Mouse (Mus musculus) liver, embryonic 14.5 days (tissue): ENCODE data around the gene Tcp11. TPM values are rescaled to one million over a fixed set of nuclear protein-coding genes. Genes with fewer than 3 reads are reported as not detected.

Experiments
- ATAC-seq: fragments of 200-750 bp; cut with Nextera tagmentation; 2 replicates; pipeline ENCODE4 v1.8.0; 2017; ENCODE audit warnings: moderate number of reproducible peaks, mild to moderate bottlenecking, moderate library complexity; ENCODE audit not compliant: insufficient read depth
- DNase-seq, 3 experiments: peaks; one replicate each; pipeline ENCODE4 v3.0.0-alpha.2; 2012 to 2013; ENCODE audit warnings: low read depth in 3 of 3, low spot score in 3 of 3
- H3K27ac ChIP-seq: fragments of 300-500 bp; sonication (generic); 2 replicates; pipeline ENCODE4 v1.5.1; 2014; ENCODE audit warnings: moderate library complexity, mild to moderate bottlenecking, control low read depth, inconsistent platforms
- H3K27me3 ChIP-seq: fragments of 300-500 bp; sonication (generic); 2 replicates; pipeline ENCODE4 v1.6.1; 2014; ENCODE audit warnings: mild to moderate bottlenecking, low read length, moderate library complexity; ENCODE audit not compliant: control insufficient read depth, insufficient read depth
- H3K36me3 ChIP-seq: fragments of 300-500 bp; sonication (generic); replicated peaks from 2 replicates; pipeline ENCODE4 v1.6.1; 2014; ENCODE audit warnings: low read depth; ENCODE audit not compliant: control insufficient read depth, insufficient read depth
- H3K4me1 ChIP-seq, 2 experiments: fragments of 200-500 bp in 1 of 2; fragments of 300-500 bp in 1 of 2; sonication (generic) in 1 of 2; replicated peaks; 2 replicates each; pipeline ENCODE4 v1.6.1; 2012 to 2014; ENCODE audit warnings: antibody characterized with exemption in 1 of 2, inconsistent platforms in 1 of 2, low read length in 1 of 2; ENCODE audit not compliant: control insufficient read depth in 2 of 2, insufficient read depth in 2 of 2
- H3K4me2 ChIP-seq: fragments of 300-500 bp; sonication (generic); 2 replicates; pipeline ENCODE4 v1.6.1; 2014; ENCODE audit warnings: low read depth, mild to moderate bottlenecking, control low read depth, moderate library complexity
- H3K4me3 ChIP-seq, 2 experiments: fragments of 200-500 bp in 1 of 2; fragments of 300-500 bp in 1 of 2; sonication (generic) in 1 of 2; 2 replicates each; pipeline ENCODE4 v1.5.1; 2012 to 2014; ENCODE audit warnings: low read depth in 2 of 2, low read length in 2 of 2, mild to moderate bottlenecking in 2 of 2, control low read depth in 1 of 2, inconsistent platforms in 1 of 2, moderate library complexity in 1 of 2; ENCODE audit not compliant: insufficient read depth in 1 of 2
- H3K9ac ChIP-seq: fragments of 300-500 bp; sonication (generic); replicated peaks from 2 replicates; pipeline ENCODE4 v1.6.1; 2014; ENCODE audit warnings: mild to moderate bottlenecking, control low read depth, moderate library complexity
- H3K9me3 ChIP-seq: fragments of 300-500 bp; sonication (generic); 2 replicates; pipeline ENCODE4 v1.6.1; 2016; ENCODE audit warnings: low read length, mixed read lengths; ENCODE audit not compliant: control insufficient read depth
- CTCF ChIP-seq: IDR thresholded peaks from 2 replicates; pipeline ENCODE4 v1.5.1; 2016; ENCODE audit warnings: antibody characterized with exemption, low read depth, control low read depth
- EP300 ChIP-seq: IDR thresholded peaks from 2 replicates; pipeline ENCODE4 v1.6.1; 2016; ENCODE audit warnings: antibody characterized with exemption, low read depth
- WGBS: fragments of 180-500 bp; shearing (Covaris S2); extraction: QIAGEN DNeasy Blood & Tissue Kit; methylation state at CpG from one replicate; pipeline ENCODE4 v1.1.7; 2014; ENCODE audit not compliant: insufficient replicate concordance; 5-methylcytosine and 5-hydroxymethylcytosine counted together
- polyA plus RNA-seq, 2 experiments: library from polyadenylated mRNA; depleted of rRNA in 1 of 2; stranded (reverse) in 1 of 2; unstranded in 1 of 2; fragments of >200 nt; fragmentation: Nextera tagmentation in 1 of 2; extraction: Ambion mirVana in 1 of 2; gene quantifications; 2 replicates each; pipeline versions ENCODE4 v1.2.1 to v1.2.3; 2012 to 2014

Tcp11 gene
- polyA plus RNA-seq, 2 experiments = 0.16 TPM; not detected in 1

- H3K4me2 ChIP-seq = no peak overlapping the region
- H3K4me1 ChIP-seq = no peaks in the 10 kb centered on the region; a peak in 1 of 4 replicates
- H3K9me3 ChIP-seq = no peaks in the 10 kb centered on the region
- WGBS = 55% methylated on average over 7 of the region's 7 CpGs
- no peaks in the 10 kb centered on the region for H3K27me3 ChIP-seq
- H3K4me3 ChIP-seq = no peak overlapping the region
- TF ChIP-seq EP300 (no peak), CTCF (no peak)
- no peaks in the 10 kb centered on the region for H3K36me3 ChIP-seq
- DNase-seq (no peak), ATAC-seq (no peak)
- H3K9ac ChIP-seq = no peak overlapping the region
- H3K27ac ChIP-seq = no peak overlapping the region
These were observed 6.0 kb downstream of the Tcp11 start for GRCm38 (mm10) chr17:28074486-28074885.

- H3K36me3 ChIP-seq = no peaks in the 10 kb centered on the region
- WGBS = 35% methylated on average over 2 of the region's 2 CpGs
- no peak for ATAC-seq
- no peaks in the 10 kb centered on the region for H3K4me1 ChIP-seq
- H3K9ac ChIP-seq = no peak overlapping the region
- DNase-seq = no peak
- H3K4me2 ChIP-seq = no peak overlapping the region
- H3K4me3 ChIP-seq = no peak overlapping the region
- TF ChIP-seq EP300 = no peak
- TF ChIP-seq CTCF = no peak
- H3K9me3 ChIP-seq = no peaks in the 10 kb centered on the region
- no peak overlapping the region for H3K27ac ChIP-seq
- H3K27me3 ChIP-seq = no peaks in the 10 kb centered on the region
These were observed 7.7 kb downstream of the Tcp11 start for GRCm38 (mm10) chr17:28072730-28073129.

- no peak overlapping the region for H3K9ac ChIP-seq
- H3K27ac ChIP-seq = no peak overlapping the region
- TF ChIP-seq EP300 = no peak
- TF ChIP-seq CTCF = no peak
- DNase-seq (no peak), ATAC-seq (no peak)
- H3K4me1 ChIP-seq = no peaks in the 10 kb centered on the region
- no peak overlapping the region for H3K4me2 ChIP-seq
- no peaks in the 10 kb centered on the region for H3K9me3 ChIP-seq
- H3K27me3 ChIP-seq = no peaks in the 10 kb centered on the region
- H3K36me3 ChIP-seq = no peaks in the 10 kb centered on the region
- WGBS = 80% methylated on average over 13 of the region's 13 CpGs
- no peak overlapping the region for H3K4me3 ChIP-seq
These were observed 10.2 kb downstream of the Tcp11 start for GRCm38 (mm10) chr17:28070256-28070655.

GRCm38 (mm10) chr17:28069446-28069845 is 11.0 kb downstream of the Tcp11 start:
- 21% methylated on average over 12 of the region's 12 CpGs for WGBS
- Histone ChIP-seq H3K9me3 (no peaks in the 10 kb centered on the region), H3K36me3 (no peaks in the 10 kb centered on the region), H3K27me3 (no peaks in the 10 kb centered on the region), H3K4me2 (no peak overlapping the region), H3K4me3 (no peak overlapping the region), H3K4me1 (no peaks in the 10 kb centered on the region), H3K9ac (no peak overlapping the region), H3K27ac (no peak overlapping the region)
- ATAC-seq (no peak), DNase-seq (no peak)
- TF ChIP-seq CTCF (no peak), EP300 (no peak)

- no peak overlapping the region for H3K4me2 ChIP-seq
- no peak for ATAC-seq
- H3K9me3 ChIP-seq = no peaks in the 10 kb centered on the region
- no peak for DNase-seq
- no peak overlapping the region for H3K9ac ChIP-seq
- WGBS = 74% methylated on average over 4 of the region's 4 CpGs
- no peaks in the 10 kb centered on the region for H3K4me1 ChIP-seq
- TF ChIP-seq CTCF (no peak), EP300 (no peak)
- H3K27me3 ChIP-seq = no peaks in the 10 kb centered on the region
- no peak overlapping the region for H3K4me3 ChIP-seq
- H3K27ac ChIP-seq = no peak overlapping the region
- no peaks in the 10 kb centered on the region for H3K36me3 ChIP-seq
These were observed 13.1 kb downstream of the Tcp11 start for GRCm38 (mm10) chr17:28067303-28067702.
